Mouse (Mus musculus) gastrocnemius, adult 2 months (tissue): ENCODE measurements around the gene Washc4. TPM values are rescaled to one million over a fixed set of nuclear protein-coding genes. Genes with fewer than 3 reads are reported as not detected.

Source experiments
- DNase-seq: peaks from one replicate; pipeline ENCODE4 v3.0.0; 2022
- H3K27ac ChIP-seq: fragments of 200-600 bp; 2 replicates; pipeline ENCODE4 v1.8.1; 2022; ENCODE audit warnings: mild to moderate bottlenecking
- H3K4me3 ChIP-seq: fragments of 200-600 bp; 2 replicates; pipeline ENCODE4 v1.8.1; 2022; ENCODE audit warnings: mild to moderate bottlenecking, moderate library complexity
- CTCF ChIP-seq: fragments of 200-600 bp; IDR thresholded peaks from 2 replicates; pipeline ENCODE4 v1.8.1; 2022; ENCODE audit warnings: antibody characterized with exemption, mild to moderate bottlenecking, moderate library complexity
- intact Hi-C: fragments of 180-260 bp; cut with DNase I; formaldehyde crosslinking; loops from one replicate; pipeline ENCODE4 v1.15.1; 2025
- total RNA-seq, 2 experiments: library from RNA; stranded (reverse); gene quantifications; 2 replicates each; pipeline ENCODE4 v1.2.3; 2021

The Washc4 gene
- total RNA-seq, 2 experiments from 2014 or later = 9.4 to 10.9 TPM

- intact Hi-C loops = no loop called here
- no peak for TF ChIP-seq CTCF
- Histone ChIP-seq H3K27ac (no peak overlapping the region), H3K4me3 (no peak overlapping the region)
- no peak for DNase-seq
Observed at GRCm38 (mm10) chr10:83607111-83607510, 63.6 kb downstream of the Washc4 start.

- intact Hi-C loops = no loop called here
- Histone ChIP-seq H3K4me3 (no peak overlapping the region), H3K27ac (no peak overlapping the region)
- no peak for DNase-seq
- no peak for TF ChIP-seq CTCF
Observed at GRCm38 (mm10) chr10:83608596-83608995, 65.0 kb downstream of the Washc4 start.

- intact Hi-C loops = no loop called here
- TF ChIP-seq CTCF = no peak
- Histone ChIP-seq H3K27ac (no peak overlapping the region), H3K4me3 (no peak overlapping the region)
- DNase-seq = no peak
Observed at GRCm38 (mm10) chr10:83610518-83610917, 67.0 kb downstream of the Washc4 start.

GRCm38 (mm10) chr10:83611863-83612262 lies 68.3 kb downstream of the Washc4 start:
- Histone ChIP-seq H3K4me3 (no peak overlapping the region), H3K27ac (no peak overlapping the region)
- DNase-seq = no peak
- intact Hi-C loops = no loop called here
- TF ChIP-seq CTCF = no peak

GRCm38 (mm10) chr10:83612648-83613215 lies 69.2 kb downstream of the Washc4 start:
- no peak for TF ChIP-seq CTCF
- Histone ChIP-seq H3K4me3 (no peak overlapping the region), H3K27ac (no peak overlapping the region)
- intact Hi-C loops = no loop called here
- no peak for DNase-seq

GRCm38 (mm10) chr10:83617366-83617765 lies 73.8 kb downstream of the Washc4 start:
- Histone ChIP-seq H3K4me3 (no peak overlapping the region), H3K27ac (no peak overlapping the region)
- no peak for DNase-seq
- peak; percentile 61 for TF ChIP-seq CTCF
- intact Hi-C loops = no loop called here

- H3K27ac ChIP-seq = peak overlapping the region; percentile 32
- intact Hi-C loops = no loop called here
Observed at GRCm38 (mm10) chr10:83618819-83619440, 75.4 kb downstream of the Washc4 start.

GRCm38 (mm10) chr10:83620350-83621055 lies 77.0 kb downstream of the Washc4 start:
- intact Hi-C loops = loop anchor here (5.0 kb wide), 1 partner anchor 157 kb away; no protein-coding TSS in a partner anchor
- H3K27ac ChIP-seq = no peak overlapping the region
- DNase-seq = no peak
- TF ChIP-seq CTCF = no peak
- no peak overlapping the region for H3K4me3 ChIP-seq

More at GRCm38 (mm10) chr10:83618819-83619440, 75.4 kb downstream of the Washc4 start:
- no peak for TF ChIP-seq CTCF
- H3K4me3 ChIP-seq = peak overlapping the region; percentile 7; the same call in 1 of the 2 replicates
- peak; percentile 74 for DNase-seq

- DNase-seq = peak; percentile 12
- H3K27ac ChIP-seq = no peak overlapping the region
- intact Hi-C loops = loop anchor here (5.0 kb wide), 1 partner anchor 153 kb away; no protein-coding TSS in a partner anchor
- no peak overlapping the region for H3K4me3 ChIP-seq
- no peak for TF ChIP-seq CTCF
Observed at GRCm38 (mm10) chr10:83624065-83624464, 80.5 kb downstream of the Washc4 start.

GRCm38 (mm10) chr10:83624841-83625240 lies 81.3 kb downstream of the Washc4 start:
- Histone ChIP-seq H3K27ac (no peak overlapping the region), H3K4me3 (no peak overlapping the region)
- DNase-seq = peak; percentile 73
- no peak for TF ChIP-seq CTCF
- intact Hi-C loops = loop anchor here (5.0 kb wide), 1 partner anchor 152 kb away; no protein-coding TSS in a partner anchor

GRCm38 (mm10) chr10:83627113-83627687 lies 83.6 kb downstream of the Washc4 start:
- intact Hi-C loops = no loop called here
- DNase-seq = no peak
- no peak for TF ChIP-seq CTCF
- no peak overlapping the region for H3K27ac ChIP-seq
- H3K4me3 ChIP-seq = no peak overlapping the region

GRCm38 (mm10) chr10:83628241-83628640 lies 84.7 kb downstream of the Washc4 start:
- Histone ChIP-seq H3K4me3 (no peak overlapping the region), H3K27ac (no peak overlapping the region)
- no peak for DNase-seq
- no peak for TF ChIP-seq CTCF
- intact Hi-C loops = no loop called here
